In genomic region chr12:47164736-47165135, GRCm38 (mm10) we compare ENCODE assay signal across 10 mouse cellular contexts.
DNase-seq lines count a peak whose midpoint lies in the region; ATAC-seq and TF ChIP-seq lines count a peak whose summit lies in the region.
"Had no signal": no experiment of that assay in that cellular context is flagged by ENCODE, and none has a peak within 500 bp of the region (broad histone marks: within the 10 kb centered on the region; RNA-seq: fewer than 3 reads in every experiment).

No protein-coding gene starts in this region.

- H3K27ac ChIP-seq in layer of hippocampus, adult 2 months: peak overlapping the region; percentile 44
- no peak overlapping the region for H3K27ac ChIP-seq in intestine, embryonic 15.5 days

- peak overlapping the region; percentile 33; the same call in 1 of the 2 replicates for H3K4me2 ChIP-seq in intestine, embryonic 15.5 days (replicated peaks)

- no peaks in the 10 kb centered on the region for H3K36me3 ChIP-seq in intestine, embryonic 15.5 days
- H3K36me3 ChIP-seq: G1E had no signal

- H3K9me3 ChIP-seq in intestine, embryonic 15.5 days: no peaks in the 10 kb centered on the region
- H3K9me3 ChIP-seq: G1E had no signal

- peak; percentile 1 to 11 for DNase-seq in layer of hippocampus, adult 2 months (ENCODE audit: low spot score in 2 of 2)
- no peak for DNase-seq in layer of hippocampus, adult 9-10 months (ENCODE audit: low spot score)
- peak; percentile 21 for DNase-seq in embryo, embryonic 11 days
- peak; percentile 29 for DNase-seq in retina, embryonic 14.5 days (ENCODE audit: low spot score)
- DNase-seq in adrenal gland, postnatal 25 days: no peak
- no peak for DNase-seq in adrenal gland, postnatal 10 days
- DNase-seq in kidney, adult 11 months: no peak

- ATAC-seq in intestine, embryonic 15.5 days: no peak

- peak overlapping the region; percentile 49 for H3K4me3 ChIP-seq in layer of hippocampus, adult 2 months
- H3K4me3 ChIP-seq in intestine, embryonic 15.5 days (replicated peaks): no peak overlapping the region
- H3K4me3 ChIP-seq: megakaryocyte, embryonic 14.5 days had no signal

- WGBS in intestine, embryonic 15.5 days: 51% methylated on average over 8 of the region's 8 CpGs

- no peak overlapping the region for H3K9ac ChIP-seq in intestine, embryonic 15.5 days

- no peaks in the 10 kb centered on the region for H3K27me3 ChIP-seq in intestine, embryonic 15.5 days (replicated peaks)
- H3K27me3 ChIP-seq: megakaryocyte, embryonic 14.5 days had no signal

- no peak for TF ChIP-seq CTCF in layer of hippocampus, adult 2 months (conservative IDR thresholded peaks at IDR 0.05)

- 0 out of 2 replicates have a peak, but pooled peaks cover 3% of the 10 kb centered on the region for H3K4me1 ChIP-seq in intestine, embryonic 15.5 days (replicated peaks)
- H3K4me1 ChIP-seq: megakaryocyte, embryonic 14.5 days had no signal

Comparison
In these comparisons a context has a peak if more than half of its experiments do, and no peak if none do; other contexts are left out.
1. DNase-seq: peak in layer of hippocampus, adult 2 months (2 of 2), embryo, embryonic 11 days (single experiment) and retina, embryonic 14.5 days (single experiment); none in layer of hippocampus, adult 9-10 months (single experiment), adrenal gland, postnatal 25 days (single experiment), adrenal gland, postnatal 10 days (single experiment) and kidney, adult 11 months (single experiment).